Mouse (Mus musculus) embryonic facial prominence, embryonic 11.5 days (tissue): ENCODE results near the gene Hist1h2br. TPM values are rescaled to one million over a fixed set of nuclear protein-coding genes. Genes with fewer than 3 reads are reported as not detected.
"Not testable (repeated sequence)": the region's sequence is repeated elsewhere in the genome, so short reads cannot be mapped to it uniquely, and the experiment has no call there.

Source experiments
- ATAC-seq: fragments of 200-750 bp; cut with Nextera tagmentation; replicated peaks from 2 replicates; pipeline ENCODE4 v1.8.0; 2017; ENCODE audit warnings: low read depth; ENCODE audit not compliant: insufficient number of reproducible peaks, low FRiP score, low TSS enrichment
- DNase-seq: peaks from one replicate; pipeline ENCODE4 v3.0.0-alpha.2; 2015; ENCODE audit warnings: low spot score
- H3K27ac ChIP-seq: fragments of 300-500 bp; sonication (generic); replicated peaks from 2 replicates; pipeline ENCODE4 v1.5.1; 2014; ENCODE audit warnings: mild to moderate bottlenecking, low read depth, low read length, control low read depth
- H3K27me3 ChIP-seq: fragments of 300-500 bp; sonication (generic); 2 replicates; pipeline ENCODE4 v1.6.1; 2014; ENCODE audit warnings: mild to moderate bottlenecking, low read length, moderate library complexity, mixed read lengths; ENCODE audit not compliant: control insufficient read depth, insufficient read depth
- H3K36me3 ChIP-seq: fragments of 300-500 bp; sonication (generic); replicated peaks from 2 replicates; pipeline ENCODE4 v1.6.1; 2014; ENCODE audit warnings: low read depth, mild to moderate bottlenecking, low read length, moderate library complexity, mixed read lengths; ENCODE audit not compliant: control insufficient read depth, insufficient read depth
- H3K4me1 ChIP-seq: fragments of 300-500 bp; sonication (generic); 2 replicates; pipeline ENCODE4 v1.6.1; 2014; ENCODE audit warnings: low read length, mixed read lengths; ENCODE audit not compliant: control insufficient read depth, insufficient read depth
- H3K4me2 ChIP-seq: fragments of 300-500 bp; sonication (generic); 2 replicates; pipeline ENCODE4 v1.6.1; 2014; ENCODE audit warnings: low read depth, mild to moderate bottlenecking, control low read depth, low read length, moderate library complexity
- H3K4me3 ChIP-seq: fragments of 300-500 bp; sonication (generic); 2 replicates; pipeline ENCODE4 v1.5.1; 2014; ENCODE audit warnings: low read depth, low read length, control low read depth
- H3K9ac ChIP-seq: fragments of 300-500 bp; sonication (generic); replicated peaks from 2 replicates; pipeline ENCODE4 v1.6.1; 2014; ENCODE audit warnings: mild to moderate bottlenecking, control low read depth, low read length
- H3K9me3 ChIP-seq: fragments of 300-500 bp; sonication (generic); replicated peaks from 2 replicates; pipeline ENCODE4 v1.6.1; 2016; ENCODE audit warnings: mild to moderate bottlenecking, low read length, inconsistent platforms, mixed read lengths; ENCODE audit not compliant: control insufficient read depth
- WGBS: fragments of 180-500 bp; shearing (Covaris S2); extraction: QIAGEN DNeasy Blood & Tissue Kit; methylation state at CpG from one replicate; pipeline ENCODE4 v1.1.7; 2014; 5-methylcytosine and 5-hydroxymethylcytosine counted together
- polyA plus RNA-seq: library from polyadenylated mRNA; unstranded; fragments of >200 nt; fragmentation: Nextera tagmentation; extraction: Ambion mirVana; gene quantifications from 2 replicates; pipeline ENCODE4 v1.2.1, GENCODE M21; 2014

Hist1h2br gene
- polyA plus RNA-seq = 23.1 and 25.1 TPM in 2 replicates

DNA sequence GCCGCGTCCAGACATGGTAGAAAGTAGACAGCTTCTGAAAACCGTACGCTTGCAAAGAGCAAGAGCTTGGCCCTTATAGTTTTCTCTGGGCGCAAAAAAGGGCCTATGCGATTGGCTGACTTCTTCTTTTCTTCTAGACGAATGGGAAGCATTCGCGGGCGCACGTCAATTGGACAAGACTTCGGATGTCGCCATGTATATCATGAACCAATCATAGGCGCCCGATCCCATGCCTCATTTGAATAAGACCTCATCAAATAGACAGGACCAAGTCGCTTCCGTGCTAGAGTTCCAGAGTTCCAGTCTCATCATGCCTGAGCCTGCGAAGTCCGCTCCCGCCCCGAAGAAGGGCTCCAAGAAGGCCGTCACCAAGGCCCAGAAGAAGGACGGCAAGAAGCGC lies at the start of gene Hist1h2br, which contains the start of gene Hist1h2ap:
Gene Hist1h2br (plus strand): TSS at position 283 of the 400 bp plus-strand sequence.
Gene Hist1h2ap (minus strand): TSS at position 47 of the 400 bp plus-strand sequence.
- H3K4me1 ChIP-seq = not testable (repeated sequence)

DNA sequence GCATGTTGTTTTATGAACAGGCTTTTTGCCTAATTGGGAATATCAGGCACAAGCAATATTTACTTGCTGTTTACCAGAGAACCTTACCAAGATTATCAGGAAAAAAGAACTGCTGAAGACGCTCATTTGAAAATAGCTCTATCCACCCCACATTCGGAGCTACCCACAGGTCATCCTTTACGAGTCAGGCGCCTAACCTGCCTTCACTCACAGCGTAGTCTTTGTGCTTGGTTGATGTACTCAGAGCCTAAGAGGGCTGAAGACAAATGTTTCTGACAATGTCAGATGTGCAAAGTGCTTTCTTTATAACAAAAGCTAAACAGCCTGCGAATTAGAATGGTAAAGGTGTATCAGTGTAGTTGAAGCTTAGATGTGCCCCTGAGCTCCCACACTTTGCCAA lies 49.2 kb upstream of the Hist1h2br start:
- no peaks in the 10 kb centered on the region for H3K27me3 ChIP-seq
- ATAC-seq = no peak
- no peak overlapping the region; the same call in 1 of the 2 replicates for H3K4me2 ChIP-seq
- peak; percentile 32 for DNase-seq
- peak overlapping the region; percentile 60 for H3K9ac ChIP-seq
- WGBS = 30% methylated on average over 6 of the region's 6 CpGs
- no peaks in the 10 kb centered on the region for H3K36me3 ChIP-seq
- H3K4me3 ChIP-seq = no peak overlapping the region
- no peaks in the 10 kb centered on the region for H3K4me1 ChIP-seq
- peak overlapping the region; percentile 88 for H3K27ac ChIP-seq
- H3K9me3 ChIP-seq = no peaks in the 10 kb centered on the region

More for the DNA sequence above, at the start of gene Hist1h2br, which contains the start of gene Hist1h2ap:
- ATAC-seq = peak; percentile 94
- not testable (repeated sequence) for H3K36me3 ChIP-seq, H3K9me3 ChIP-seq, H3K4me3 ChIP-seq, H3K4me2 ChIP-seq, DNase-seq, H3K27me3 ChIP-seq, H3K9ac ChIP-seq, H3K27ac ChIP-seq
- WGBS = no CpG with 5 or more reads among the region's 24 CpGs

DNA sequence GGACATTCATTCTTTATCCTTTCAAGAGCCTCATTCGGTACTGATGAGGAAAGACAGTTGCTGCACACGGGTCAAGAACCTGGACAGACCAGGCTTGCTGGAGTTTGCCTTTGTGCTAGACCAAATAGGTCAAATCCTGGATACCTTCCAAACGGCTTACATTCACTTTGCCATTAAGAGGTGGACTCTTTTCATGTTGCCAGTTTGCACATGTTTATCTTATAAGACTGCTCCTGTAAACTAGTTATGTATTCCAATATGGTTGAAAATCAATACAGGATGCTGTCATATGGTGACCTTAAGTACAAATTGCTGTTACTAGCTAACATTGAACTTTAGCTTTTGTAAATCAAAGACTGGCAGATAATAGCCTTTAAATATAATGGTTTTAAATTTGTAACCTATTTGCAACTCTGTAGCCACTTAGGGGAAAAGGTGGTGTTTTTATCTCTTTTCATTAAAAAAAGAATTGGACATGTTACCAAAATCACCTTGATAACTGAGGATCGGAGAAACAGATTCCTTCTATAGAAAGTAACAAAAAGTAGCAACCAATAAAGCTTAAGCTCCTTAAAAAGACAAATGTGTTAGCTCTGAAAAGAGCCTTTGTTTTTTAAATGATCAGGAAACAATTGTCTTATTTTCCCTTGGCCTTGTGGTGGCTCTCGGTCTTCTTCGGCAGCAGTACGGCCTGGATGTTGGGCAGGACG lies 47.2 kb upstream of the Hist1h2br start:
- Histone ChIP-seq H3K27ac (peak overlapping the region; percentile 86), H3K4me1 (no peaks in the 10 kb centered on the region), H3K4me3 (peak overlapping the region; percentile 36), H3K9me3 (no peaks in the 10 kb centered on the region), H3K9ac (peak overlapping the region; percentile 62), H3K4me2 (peak overlapping the region; percentile 47), H3K36me3 (no peaks in the 10 kb centered on the region), H3K27me3 (no peaks in the 10 kb centered on the region)
- ATAC-seq (no peak), DNase-seq (peak; percentile 70)
- 5% methylated on average over 8 of the region's 8 CpGs for WGBS

DNA sequence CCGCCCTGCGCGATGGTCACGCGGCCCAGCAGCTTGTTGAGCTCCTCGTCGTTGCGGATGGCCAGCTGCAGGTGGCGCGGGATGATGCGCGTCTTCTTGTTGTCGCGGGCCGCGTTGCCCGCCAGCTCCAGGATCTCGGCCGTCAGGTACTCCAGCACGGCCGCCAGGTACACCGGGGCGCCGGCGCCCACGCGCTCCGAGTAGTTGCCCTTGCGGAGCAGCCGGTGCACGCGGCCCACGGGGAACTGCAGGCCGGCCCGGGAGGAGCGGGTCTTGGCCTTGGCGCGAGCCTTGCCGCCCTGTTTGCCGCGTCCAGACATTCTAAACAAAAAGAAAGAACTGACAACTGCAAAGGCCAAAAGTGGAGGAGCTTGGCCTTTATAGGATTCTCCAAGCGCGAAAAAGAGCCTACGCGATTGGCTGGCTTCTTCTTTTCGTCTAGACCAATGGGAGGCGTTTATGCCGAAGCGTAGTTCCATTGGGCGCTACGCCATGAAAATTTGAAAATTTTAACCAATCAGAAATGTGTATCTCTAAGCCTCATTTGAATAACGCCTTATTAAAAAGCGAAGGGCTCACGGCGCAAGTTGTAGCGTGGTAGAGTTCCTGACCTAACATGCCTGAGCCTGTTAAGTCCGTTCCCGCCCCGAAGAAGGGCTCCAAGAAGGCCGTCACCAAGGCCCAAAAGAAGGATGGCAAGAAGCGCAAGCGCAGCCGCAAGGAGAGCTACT lies 46.5 kb upstream of the Hist1h2br start, which contains the start of the genes Hist1h2an and Hist1h2bp:
Gene Hist1h2an (minus strand): TSS at position 320 of the 731 bp plus-strand sequence.
Gene Hist1h2bp (plus strand): TSS at position 563 of the 731 bp plus-strand sequence.
- WGBS = under 1% methylated on average over 35 of the region's 63 CpGs
- Histone ChIP-seq H3K4me2 (peak within 1 kb of the TSS; percentile 47), H3K9ac (peak within 1 kb of the TSS; percentile 62), H3K4me3 (peak within 1 kb of the TSS; percentile 36), H3K27ac (peak within 1 kb of the TSS; percentile 86)
- peak; percentile 98 for DNase-seq
- H3K9me3 ChIP-seq, H3K36me3 ChIP-seq, H3K27me3 ChIP-seq, H3K4me1 ChIP-seq: not testable (repeated sequence)
- ATAC-seq = peak; percentile 93

DNA sequence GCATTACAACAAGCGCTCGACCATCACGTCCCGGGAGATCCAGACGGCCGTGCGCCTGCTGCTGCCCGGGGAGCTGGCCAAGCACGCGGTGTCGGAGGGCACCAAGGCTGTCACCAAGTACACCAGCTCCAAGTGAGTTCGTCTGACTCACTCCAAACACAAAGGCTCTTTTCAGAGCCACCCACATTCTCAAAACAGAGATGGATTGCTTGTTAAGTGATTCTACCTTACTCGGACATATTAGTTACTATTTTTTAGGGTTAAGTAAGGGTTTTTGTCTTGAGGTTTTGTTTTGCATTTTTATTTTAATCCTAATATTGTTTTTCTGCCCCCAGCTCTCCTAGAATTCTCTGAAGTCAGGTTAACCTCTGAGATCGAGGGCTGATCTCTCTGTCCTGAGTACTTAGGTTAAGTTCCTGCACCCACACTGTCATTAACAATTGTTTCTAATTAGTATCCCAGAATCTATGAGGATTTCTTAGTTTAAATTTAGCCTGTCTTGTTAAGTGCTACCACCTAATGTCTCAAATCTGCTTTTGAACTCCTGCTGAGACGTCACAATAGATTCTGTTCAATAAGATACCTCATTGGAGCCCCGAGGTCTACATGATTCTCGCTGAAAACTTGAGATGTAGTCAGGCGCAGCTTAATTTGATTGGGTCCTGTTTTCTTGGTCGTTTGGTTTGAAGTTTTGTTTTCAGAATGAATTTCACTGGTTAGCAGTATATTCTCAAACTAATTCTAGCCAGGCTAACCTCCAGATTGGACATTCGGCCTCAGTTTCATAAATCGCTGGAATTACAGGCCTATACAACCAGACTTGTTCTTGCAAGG lies 45.6 kb upstream of the Hist1h2br start:
- Histone ChIP-seq H3K4me3 (peak overlapping the region; percentile 21), H3K27ac (peak overlapping the region; percentile 85), H3K4me1 (no peaks in the 10 kb centered on the region), H3K27me3 (no peaks in the 10 kb centered on the region), H3K4me2 (peak overlapping the region; percentile 28), H3K36me3 (no peaks in the 10 kb centered on the region), H3K9me3 (no peaks in the 10 kb centered on the region), H3K9ac (peak overlapping the region; percentile 55)
- ATAC-seq (no peak), DNase-seq (peak; percentile 64)
- 16% methylated on average over 13 of the region's 21 CpGs for WGBS

DNA sequence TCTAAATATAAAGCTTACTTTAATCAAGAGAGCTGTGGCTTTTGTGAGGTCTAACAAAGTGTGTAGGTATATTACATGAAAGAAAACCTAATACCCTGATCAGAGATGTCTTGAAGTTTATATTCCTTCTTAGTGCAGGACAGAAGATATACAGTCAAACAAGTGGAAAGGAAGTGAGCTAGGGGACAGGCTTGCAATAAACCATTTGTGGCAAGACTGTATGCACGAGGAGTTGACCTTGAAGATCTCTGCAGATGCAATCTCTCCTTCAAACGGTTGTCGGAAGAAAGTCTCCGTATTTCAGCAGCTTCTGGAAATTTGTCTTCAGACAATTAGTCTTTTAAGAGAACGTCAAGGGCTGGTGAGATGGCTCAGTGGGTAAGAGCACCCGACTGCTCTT lies 43.6 kb upstream of the Hist1h2br start:
- DNase-seq = no peak
- 65% methylated on average over 6 of the region's 6 CpGs for whole genome bisulfite sequencing

DNA sequence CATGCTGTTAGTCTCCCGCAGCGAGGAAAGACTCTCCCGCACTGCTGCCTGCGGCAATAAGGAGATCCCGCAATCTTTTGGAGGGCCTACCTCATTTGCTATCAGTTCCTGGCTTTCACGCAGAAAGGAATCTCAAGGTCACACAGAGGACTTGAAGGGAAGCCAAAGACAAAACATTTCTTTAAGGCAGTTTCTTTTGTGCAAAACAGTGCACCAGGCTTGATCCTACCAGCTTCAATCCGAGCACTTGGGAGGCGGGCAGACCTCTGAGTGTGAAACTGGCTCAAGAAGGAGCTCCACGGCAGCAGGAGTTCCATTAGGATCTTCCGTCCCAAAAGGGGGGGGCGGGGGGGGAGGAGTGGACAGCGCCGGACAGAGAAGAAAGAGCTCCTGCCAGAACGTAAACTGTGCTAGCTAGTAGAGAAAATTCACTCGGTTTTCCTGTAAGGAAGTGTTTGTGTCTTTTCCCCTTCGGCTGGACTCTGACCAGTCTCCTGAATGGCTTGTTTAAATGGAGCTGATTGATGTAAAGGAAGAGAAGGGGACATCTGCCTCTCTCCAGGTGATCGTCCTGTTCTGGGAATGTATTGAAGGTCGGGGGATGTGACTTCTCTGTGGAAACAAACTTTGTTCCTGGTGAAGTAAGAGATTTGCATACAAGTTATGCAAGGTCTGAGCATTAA lies 42.8 kb upstream of the Hist1h2br start:
- peak overlapping the region; percentile 31 for H3K27ac ChIP-seq
- H3K4me1 ChIP-seq = no peaks in the 10 kb centered on the region
- peak overlapping the region; percentile 2 for H3K9ac ChIP-seq
- no peaks in the 10 kb centered on the region for H3K27me3 ChIP-seq
- H3K9me3 ChIP-seq = no peaks in the 10 kb centered on the region
- DNase-seq (peak; percentile 26), ATAC-seq (no peak)
- H3K4me2 ChIP-seq = peak overlapping the region; percentile 10
- no peaks in the 10 kb centered on the region for H3K36me3 ChIP-seq
- 8% methylated on average over 17 of the region's 18 CpGs for WGBS
- H3K4me3 ChIP-seq = no peak overlapping the region

More for the DNA sequence above, 43.6 kb upstream of the Hist1h2br start:
- Histone ChIP-seq H3K4me1 (no peaks in the 10 kb centered on the region), H3K27ac (no peak overlapping the region), H3K9me3 (no peaks in the 10 kb centered on the region), H3K9ac (no peak overlapping the region), H3K27me3 (no peaks in the 10 kb centered on the region), H3K36me3 (no peaks in the 10 kb centered on the region), H3K4me2 (no peak overlapping the region), H3K4me3 (no peak overlapping the region)
- no peak for ATAC-seq
